Mouse (Mus musculus) kidney, adult 2 months (tissue): ENCODE data around the gene Gm27021. TPM values are rescaled to one million over a fixed set of nuclear protein-coding genes. Genes with fewer than 3 reads are reported as not detected.

Source experiments
- DNase-seq: peaks from one replicate; pipeline ENCODE4 v3.0.0; 2021
- H3K27ac ChIP-seq: fragments of 200-500 bp; 2 replicates; pipeline ENCODE4 v1.5.1; 2012; ENCODE audit warnings: low read depth, low read length, control low read depth, inconsistent platforms; ENCODE audit not compliant: insufficient read depth
- H3K27me3 ChIP-seq: fragments of 200-500 bp; replicated peaks from 2 replicates; pipeline ENCODE4 v1.6.1; 2012; ENCODE audit warnings: mild to moderate bottlenecking, moderate library complexity, low read length, inconsistent platforms; ENCODE audit not compliant: control insufficient read depth, insufficient read depth
- H3K36me3 ChIP-seq: fragments of 200-500 bp; 2 replicates; pipeline ENCODE4 v1.6.1; 2012; ENCODE audit warnings: mild to moderate bottlenecking, moderate library complexity, low read length, inconsistent platforms; ENCODE audit not compliant: control insufficient read depth, insufficient read depth
- H3K4me1 ChIP-seq: fragments of 200-500 bp; 2 replicates; pipeline ENCODE4 v1.6.1; 2011; ENCODE audit warnings: low read length; ENCODE audit not compliant: control insufficient read depth, insufficient read depth
- H3K4me3 ChIP-seq: fragments of 200-500 bp; 2 replicates; pipeline ENCODE4 v1.5.1; 2011; ENCODE audit warnings: mild to moderate bottlenecking, low read depth, low read length, control low read depth; ENCODE audit not compliant: insufficient read depth
- CTCF ChIP-seq: fragments of 200-500 bp; conservative IDR thresholded peaks from 2 replicates; pipeline ENCODE4 v1.5.1; 2011; ENCODE audit warnings: low read depth, mild to moderate bottlenecking, control low read depth, low read length, moderate library complexity, mixed read lengths; ENCODE audit not compliant: insufficient read depth, insufficient read length
- POLR2A ChIP-seq: fragments of 200-500 bp; IDR thresholded peaks from one replicate; pipeline ENCODE4 v1.6.1; 2011; ENCODE audit warnings: low read depth, low read length, control low read depth
- WGBS: fragments of 180-500 bp; shearing (Covaris S2); methylation state at CpG from one replicate; pipeline ENCODE4 v1.1.7; 2018; 5-methylcytosine and 5-hydroxymethylcytosine counted together
- polyA plus RNA-seq: library from polyadenylated mRNA; depleted of rRNA; stranded (reverse); fragments of >200 nt; gene quantifications from 2 replicates; pipeline ENCODE4 v1.2.3, GENCODE M21; 2012

Gm27021 gene
- polyA plus RNA-seq, 1 experiment = not detected

GRCm38 (mm10) chr8:120696401-120697153 is 28.7 kb upstream of the Gm27021 start:
- Histone ChIP-seq H3K36me3 (no peaks in the 10 kb centered on the region), H3K4me3 (no peak overlapping the region), H3K27me3 (no peaks in the 10 kb centered on the region), H3K4me1 (peaks cover 5% of the 10 kb centered on the region), H3K27ac (no peak overlapping the region)
- no peak for DNase-seq
- WGBS = 45% methylated on average over 13 of the region's 13 CpGs
- no peak for TF ChIP-seq CTCF
- no peak for TF ChIP-seq POLR2A

DNA sequence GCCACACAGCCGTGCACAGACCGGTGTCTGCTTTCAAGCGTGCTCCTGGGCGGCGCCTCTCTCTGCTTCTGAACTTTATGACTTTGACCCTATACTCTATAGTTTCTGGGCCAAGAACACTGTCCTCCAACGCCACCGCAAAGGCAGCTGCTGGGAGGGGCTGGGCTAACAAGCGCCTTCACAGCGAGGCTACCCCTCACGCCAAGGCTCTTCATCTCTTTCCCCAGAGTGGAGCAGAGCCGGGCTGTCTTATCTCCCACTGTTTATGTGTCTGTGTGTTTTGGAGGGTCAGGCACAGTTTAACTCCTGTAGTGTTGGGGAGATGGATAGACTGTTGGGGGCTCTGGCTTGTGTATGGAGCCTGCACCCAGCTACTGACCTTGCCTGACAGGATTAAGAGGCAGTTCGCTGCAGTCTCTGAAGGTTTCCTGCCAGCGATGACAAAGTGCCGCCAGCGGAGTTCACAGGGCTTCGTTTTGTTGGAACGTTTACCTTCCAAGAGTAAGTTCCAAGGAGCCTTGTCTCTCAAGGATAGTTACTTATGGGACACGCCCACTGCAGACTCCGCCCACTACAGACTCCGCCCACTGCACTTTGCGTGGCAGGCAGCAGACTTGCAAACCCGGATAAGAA is 26.1 kb upstream of the Gm27021 start:
- Histone ChIP-seq H3K27me3 (no peaks in the 10 kb centered on the region), H3K4me1 (no peaks in the 10 kb centered on the region), H3K27ac (no peak overlapping the region), H3K36me3 (no peaks in the 10 kb centered on the region), H3K4me3 (no peak overlapping the region)
- WGBS = 30% methylated on average over 22 of the region's 22 CpGs
- peak; percentile 55 for DNase-seq
- TF ChIP-seq CTCF = no peak
- no peak for TF ChIP-seq POLR2A

DNA sequence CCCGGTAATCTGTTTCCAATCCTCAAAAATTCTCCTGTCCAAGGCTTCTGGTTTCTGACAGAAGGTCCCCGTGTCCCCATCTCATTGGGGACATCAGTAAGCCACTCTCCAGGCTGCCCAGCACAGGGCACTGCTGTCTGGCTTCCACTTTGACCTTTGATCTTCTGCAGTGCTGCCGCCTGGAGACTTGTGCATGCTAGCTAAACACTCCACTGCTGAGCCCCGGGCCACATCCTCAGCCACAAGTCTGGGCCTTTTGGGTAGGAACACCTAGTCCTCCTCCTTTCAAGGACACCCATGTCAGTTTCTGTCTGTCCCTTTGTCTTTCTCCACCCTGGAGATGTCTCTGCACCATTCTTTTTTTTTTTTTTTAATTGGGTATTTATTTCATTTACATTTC is 25.1 kb upstream of the Gm27021 start:
- Histone ChIP-seq H3K27me3 (no peaks in the 10 kb centered on the region), H3K4me1 (no peaks in the 10 kb centered on the region), H3K36me3 (no peaks in the 10 kb centered on the region), H3K27ac (no peak overlapping the region), H3K4me3 (no peak overlapping the region)
- WGBS = 62% methylated on average over 4 of the region's 4 CpGs
- no peak for DNase-seq
- TF ChIP-seq POLR2A = no peak
- no peak for TF ChIP-seq CTCF

DNA sequence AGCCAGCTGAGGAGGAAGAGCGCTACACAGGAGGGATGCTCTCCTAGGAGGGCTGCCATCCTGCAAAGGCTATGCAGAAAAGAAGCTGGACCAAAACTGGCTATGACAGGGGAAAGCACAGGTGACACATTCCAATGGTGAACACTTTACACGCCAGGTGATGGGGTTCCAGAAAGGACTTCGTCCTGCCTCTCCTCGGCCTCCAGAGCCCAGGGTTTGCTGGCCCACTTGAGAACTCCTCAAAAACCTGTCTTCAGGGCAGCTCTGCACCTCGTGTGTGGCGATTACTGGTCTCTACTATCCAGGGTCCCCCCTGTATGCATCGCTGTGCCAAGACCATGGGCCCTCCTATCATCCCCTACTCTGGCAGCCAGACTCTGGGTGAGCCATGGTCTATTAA is 20.6 kb upstream of the Gm27021 start:
- WGBS = 94% methylated on average over 7 of the region's 7 CpGs
- no peak for TF ChIP-seq CTCF
- no peak for TF ChIP-seq POLR2A
- no peak for DNase-seq
- no peak overlapping the region for H3K4me3 ChIP-seq
- H3K4me1 ChIP-seq = no peaks in the 10 kb centered on the region
- H3K36me3 ChIP-seq = no peaks in the 10 kb centered on the region
- H3K27me3 ChIP-seq = no peaks in the 10 kb centered on the region
- H3K27ac ChIP-seq = no peak overlapping the region

- Histone ChIP-seq H3K4me3 (no peak overlapping the region), H3K36me3 (no peaks in the 10 kb centered on the region), H3K4me1 (no peaks in the 10 kb centered on the region), H3K27ac (no peak overlapping the region), H3K27me3 (no peaks in the 10 kb centered on the region)
- DNase-seq = peak; percentile 81
- WGBS = 35% methylated on average over 8 of the region's 8 CpGs
- TF ChIP-seq CTCF = no peak
- no peak for TF ChIP-seq POLR2A
Observed at GRCm38 (mm10) chr8:120687786-120688185, 19.9 kb upstream of the Gm27021 start.

DNA sequence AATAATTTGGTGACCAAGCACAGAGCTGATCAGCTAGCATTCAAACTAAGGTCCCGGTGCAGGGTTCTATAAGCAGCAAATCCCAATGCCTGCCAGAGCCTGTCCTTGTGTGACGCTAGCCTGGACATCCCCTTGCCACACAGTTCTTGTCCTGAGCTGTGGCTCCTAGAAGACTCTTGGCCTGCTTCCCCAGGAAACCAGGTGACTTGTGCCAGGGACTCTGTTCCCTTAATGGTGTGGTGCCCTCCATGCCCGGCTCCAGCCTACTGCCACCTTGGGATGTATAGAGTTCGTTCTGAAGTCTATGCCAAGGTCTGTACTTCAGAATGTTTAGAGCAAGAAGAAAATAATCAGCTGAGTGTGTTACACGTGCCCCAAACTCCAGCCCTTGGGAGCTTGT is 18.7 kb upstream of the Gm27021 start:
- Histone ChIP-seq H3K4me1 (no peaks in the 10 kb centered on the region), H3K4me3 (no peak overlapping the region), H3K27me3 (no peaks in the 10 kb centered on the region), H3K36me3 (no peaks in the 10 kb centered on the region), H3K27ac (no peak overlapping the region)
- no peak for DNase-seq
- WGBS = 85% methylated on average over 5 of the region's 5 CpGs
- no peak for TF ChIP-seq CTCF
- TF ChIP-seq POLR2A = no peak

DNA sequence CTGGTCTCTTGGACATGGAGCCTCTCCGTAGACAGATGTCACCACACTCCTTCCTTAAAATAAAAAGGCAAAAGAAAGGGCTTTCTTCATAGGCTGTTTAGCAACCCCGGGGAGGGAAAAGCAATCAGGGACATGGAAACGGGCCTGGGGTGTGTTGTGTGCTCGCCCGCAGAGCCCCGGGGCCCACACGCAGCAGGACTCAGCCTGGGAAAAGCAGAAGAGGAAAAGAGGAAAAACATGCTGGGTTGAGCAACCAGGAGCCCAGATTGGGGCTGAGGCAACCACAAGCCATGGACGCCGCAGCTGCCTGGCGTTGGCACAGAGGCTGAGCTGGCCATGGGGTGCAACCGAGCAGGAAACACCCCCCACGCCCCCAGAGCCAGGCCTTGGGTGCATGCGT is 18.2 kb upstream of the Gm27021 start:
- WGBS = 90% methylated on average over 13 of the region's 13 CpGs
- Histone ChIP-seq H3K36me3 (no peaks in the 10 kb centered on the region), H3K4me3 (no peak overlapping the region), H3K27me3 (no peaks in the 10 kb centered on the region), H3K27ac (no peak overlapping the region), H3K4me1 (no peaks in the 10 kb centered on the region)
- TF ChIP-seq CTCF (no peak), POLR2A (no peak)
- DNase-seq = no peak
